Mouse (Mus musculus) olfactory bulb, adult 2 months (tissue): ENCODE measurements at regions not wholly inside any gene's neighbourhood (a gene's known extent, or its start where the extent isn't known, plus 50 kb on each side); places are given as distances from the start of the nearest gene placed in this dataset.

Source experiments
- H3K27ac ChIP-seq: fragments of 200-500 bp; 2 replicates; pipeline ENCODE4 v1.5.1; 2012; ENCODE audit warnings: low read depth, low read length; ENCODE audit not compliant: insufficient read depth
- H3K4me1 ChIP-seq: fragments of 200-500 bp; 2 replicates; pipeline ENCODE4 v1.6.1; 2012; ENCODE audit warnings: low read length; ENCODE audit not compliant: control insufficient read depth, insufficient read depth
- H3K4me3 ChIP-seq: fragments of 200-500 bp; 2 replicates; pipeline ENCODE4 v1.5.1; 2012; ENCODE audit warnings: mild to moderate bottlenecking, low read depth, low read length, moderate library complexity; ENCODE audit not compliant: insufficient read depth
- CTCF ChIP-seq: fragments of 200-500 bp; IDR thresholded peaks from 2 replicates; pipeline ENCODE4 v1.5.1; 2012; ENCODE audit warnings: low read depth, mild to moderate bottlenecking, low read length, moderate library complexity; ENCODE audit not compliant: insufficient read depth
- POLR2A ChIP-seq: fragments of 200-500 bp; IDR thresholded peaks from 2 replicates; pipeline ENCODE4 v1.6.1; 2012; ENCODE audit warnings: mild to moderate bottlenecking, low read depth, low read length, moderate library complexity; ENCODE audit not compliant: insufficient read depth
- WGBS: fragments of 180-500 bp; shearing (Covaris S2); methylation state at CpG from one replicate; pipeline ENCODE4 v1.1.7; 2018; 5-methylcytosine and 5-hydroxymethylcytosine counted together

- 94% methylated on average over 8 of the region's 8 CpGs for WGBS
- Histone ChIP-seq H3K27ac (no peak overlapping the region), H3K4me3 (no peak overlapping the region), H3K4me1 (peaks cover 3% of the 10 kb centered on the region; the same call in 1 of the 2 replicates)
- no peak for TF ChIP-seq POLR2A
- no peak for TF ChIP-seq CTCF
These were observed 184.7 kb upstream of the Dapk1 start for GRCm38 (mm10) chr13:60417015-60417414.

GRCm38 (mm10) chr13:60417436-60418158 is 184.2 kb upstream of the Dapk1 start:
- Histone ChIP-seq H3K4me3 (no peak overlapping the region), H3K27ac (no peak overlapping the region), H3K4me1 (peaks cover 3% of the 10 kb centered on the region; the same call in 1 of the 2 replicates)
- 87% methylated on average over 14 of the region's 14 CpGs for WGBS
- TF ChIP-seq POLR2A = no peak
- TF ChIP-seq CTCF = no peak

- Histone ChIP-seq H3K4me3 (no peak overlapping the region), H3K27ac (no peak overlapping the region), H3K4me1 (peaks cover 7% of the 10 kb centered on the region; the same call in 1 of the 2 replicates)
- TF ChIP-seq POLR2A = no peak
- 61% methylated on average over 7 of the region's 7 CpGs for WGBS
These were observed 181.4 kb upstream of the Dapk1 start for GRCm38 (mm10) chr13:60420386-60420785.

GRCm38 (mm10) chr13:60420842-60421696 is 180.7 kb upstream of the Dapk1 start:
- Histone ChIP-seq H3K27ac (no peak overlapping the region), H3K4me3 (no peak overlapping the region), H3K4me1 (peaks cover 10% of the 10 kb centered on the region; the same call in 1 of the 2 replicates)
- TF ChIP-seq POLR2A = no peak
- TF ChIP-seq CTCF = no peak
- WGBS = 33% methylated on average over 3 of the region's 3 CpGs

- H3K27ac ChIP-seq = no peak overlapping the region
- H3K4me1 ChIP-seq = peaks cover 14% of the 10 kb centered on the region; the same call in 1 of the 2 replicates
- H3K4me3 ChIP-seq = no peak overlapping the region
- WGBS = 72% methylated on average over 6 of the region's 6 CpGs
- no peak for TF ChIP-seq POLR2A
- no peak for TF ChIP-seq CTCF
These were observed 177.5 kb upstream of the Dapk1 start for GRCm38 (mm10) chr13:60424267-60424666.

- no peak overlapping the region for H3K27ac ChIP-seq
- peaks cover 14% of the 10 kb centered on the region; the same call in 1 of the 2 replicates for H3K4me1 ChIP-seq
- TF ChIP-seq POLR2A = no peak
- no peak for TF ChIP-seq CTCF
These were observed 176.6 kb upstream of the Dapk1 start for GRCm38 (mm10) chr13:60425140-60425539.

GRCm38 (mm10) chr13:60425556-60425955 is 176.2 kb upstream of the Dapk1 start:
- Histone ChIP-seq H3K4me3 (no peak overlapping the region), H3K27ac (no peak overlapping the region), H3K4me1 (peaks cover 14% of the 10 kb centered on the region; the same call in 1 of the 2 replicates)
- TF ChIP-seq POLR2A = no peak
- whole genome bisulfite sequencing = 87% methylated on average over 6 of the region's 6 CpGs

More at GRCm38 (mm10) chr13:60425140-60425539, 176.6 kb upstream of the Dapk1 start:
- no peak overlapping the region for H3K4me3 ChIP-seq
- WGBS = 37% methylated on average over 11 of the region's 11 CpGs

GRCm38 (mm10) chr13:60426192-60426840 is 175.4 kb upstream of the Dapk1 start:
- no peak overlapping the region for H3K4me3 ChIP-seq
- no peak for TF ChIP-seq POLR2A
- TF ChIP-seq CTCF = no peak
- WGBS = 92% methylated on average over 12 of the region's 12 CpGs
- H3K4me1 ChIP-seq = peaks cover 11% of the 10 kb centered on the region; the same call in 1 of the 2 replicates
- no peak overlapping the region for H3K27ac ChIP-seq
